Mouse (Mus musculus) G1E (cell line): ENCODE results near the gene Smtnl1.

ENCODE experiments used
- CTCF ChIP-seq: IDR thresholded peaks from 2 replicates; pipeline ENCODE4 v1.5.1; 2012; ENCODE audit warnings: low read depth, low read length, inconsistent platforms, mixed read lengths
- GATA1 ChIP-seq: IDR thresholded peaks from 2 replicates; pipeline ENCODE4 v1.6.1; 2012; ENCODE audit warnings: borderline replicate concordance, low read length, inconsistent platforms, mixed read lengths
- GATA2 ChIP-seq: IDR thresholded peaks from 2 replicates; pipeline ENCODE4 v1.6.1; 2012; ENCODE audit warnings: low read depth, low read length, inconsistent platforms, borderline replicate concordance
- POLR2AphosphoS5 ChIP-seq: IDR thresholded peaks from 2 replicates; pipeline ENCODE4 v1.6.1; 2012; ENCODE audit warnings: low read depth, low read length, inconsistent platforms; ENCODE audit not compliant: insufficient replicate concordance
- TAL1 ChIP-seq: conservative IDR thresholded peaks from 2 replicates; pipeline ENCODE4 v1.6.1; 2012; ENCODE audit warnings: low read depth, low read length, inconsistent platforms, mixed read lengths

DNA sequence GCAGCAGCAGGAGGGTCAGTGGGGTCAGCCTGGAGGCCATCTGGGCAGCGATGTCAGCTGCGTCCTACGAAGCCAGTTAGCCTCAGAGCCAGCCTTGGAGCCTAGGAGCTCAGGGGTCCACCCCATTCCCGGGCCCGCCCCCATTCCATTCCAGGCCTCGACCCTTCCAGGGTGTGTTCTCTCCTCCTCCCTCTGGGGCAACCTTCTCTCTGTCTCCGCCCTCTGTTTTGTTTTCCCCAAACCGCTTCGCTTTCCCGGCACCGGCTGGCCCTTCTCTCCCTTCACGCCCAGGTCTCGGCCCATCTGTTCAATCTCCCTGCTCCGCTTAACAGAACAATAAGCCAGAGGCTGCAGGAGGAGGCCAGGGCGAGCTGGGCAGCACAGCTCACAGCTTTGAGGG lies 47.7 kb downstream of the Smtnl1 start:
- TF ChIP-seq CTCF: no peak
- TF ChIP-seq TAL1: no peak
- TF ChIP-seq GATA1: no peak
- no peak for TF ChIP-seq POLR2AphosphoS5
- no peak for TF ChIP-seq GATA2
